Mouse (Mus musculus): Measurements from ENCODE around the gene Zfp750. TPM values are rescaled to one million over a fixed set of nuclear protein-coding genes. Genes with fewer than 3 reads are reported as not detected.
A peak's percentile ranks its signal among the peaks of the same experiment; 100 is the strongest.

Zfp750 gene
- polyA plus RNA-seq, 1 experiment: not detected

- no peaks in the 10 kb centered on the region for H3K36me3 ChIP-seq (ENCODE audit: control insufficient read depth, insufficient read depth, low read length)
- no peaks in the 10 kb centered on the region for H3K27me3 ChIP-seq (ENCODE audit: control insufficient read depth, insufficient read depth, low read length)
- H3K27ac ChIP-seq (ENCODE audit: insufficient read depth, low read depth, low read length): no peak overlapping the region
- H3K4me3 ChIP-seq (ENCODE audit: low read depth, low read length): no peak overlapping the region
- 92% methylated on average over 7 of the region's 7 CpGs for WGBS
- H3K4me1 ChIP-seq (ENCODE audit: control insufficient read depth, insufficient read depth, insufficient read length, low read length): peaks cover 7% of the 10 kb centered on the region; the same call in 1 of the 2 replicates
- TF ChIP-seq CTCF (IDR thresholded peaks at IDR 0.05; ENCODE audit: extremely low read depth, insufficient read length, insufficient replicate concordance, low read depth, low read length): no peak
- TF ChIP-seq POLR2A (IDR thresholded peaks at IDR 0.05; ENCODE audit: low read depth, low read length): no peak
Measured at GRCm38 (mm10) chr11:121519703-121520102, 570 bp upstream of the Zfp750 start.

GRCm38 (mm10) chr11:121517687-121518465 lies 1.3 kb downstream of the Zfp750 start:
- 33% methylated on average over 17 of the region's 17 CpGs for WGBS
- Histone ChIP-seq H3K36me3 (ENCODE audit: control insufficient read depth, insufficient read depth, low read length) (no peaks in the 10 kb centered on the region), H3K27me3 (ENCODE audit: control insufficient read depth, insufficient read depth, low read length) (no peaks in the 10 kb centered on the region), H3K4me3 (ENCODE audit: low read depth, low read length) (no peak overlapping the region), H3K4me1 (ENCODE audit: control insufficient read depth, insufficient read depth, insufficient read length, low read length) (peaks cover 7% of the 10 kb centered on the region; the same call in 1 of the 2 replicates), H3K27ac (ENCODE audit: insufficient read depth, low read depth, low read length) (no peak overlapping the region)
- no peak for TF ChIP-seq POLR2A (IDR thresholded peaks at IDR 0.05; ENCODE audit: low read depth, low read length)
- no peak for TF ChIP-seq CTCF (IDR thresholded peaks at IDR 0.05; ENCODE audit: extremely low read depth, insufficient read length, insufficient replicate concordance, low read depth, low read length)

DNA sequence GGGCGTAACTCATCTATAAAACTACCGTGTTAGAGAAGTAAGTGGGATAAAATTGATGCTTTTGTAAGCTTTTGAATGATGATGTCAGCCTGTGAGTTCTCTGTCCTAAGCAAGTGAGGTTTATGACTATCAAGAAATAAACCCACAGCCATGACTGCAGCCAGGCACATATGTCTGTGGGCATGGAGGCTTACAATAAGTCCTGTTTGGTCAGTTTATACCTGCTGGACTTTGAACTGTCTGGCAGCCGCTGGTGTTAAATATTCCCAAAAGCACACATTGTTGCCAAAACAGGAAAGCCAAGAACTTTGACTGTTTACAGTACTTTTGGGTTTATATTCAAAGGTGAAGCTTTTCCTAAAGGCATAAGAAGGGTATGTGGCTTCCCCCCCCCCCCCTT lies 2.2 kb downstream of the Zfp750 start:
- 0 out of 2 replicates have a peak overlapping the region, but pooled peaks have one; percentile 25 for H3K27ac ChIP-seq (ENCODE audit: insufficient read depth, low read depth, low read length)
- H3K4me3 ChIP-seq (ENCODE audit: low read depth, low read length): no peak overlapping the region
- H3K36me3 ChIP-seq (ENCODE audit: control insufficient read depth, insufficient read depth, low read length): no peaks in the 10 kb centered on the region
- peaks cover 7% of the 10 kb centered on the region; the same call in 1 of the 2 replicates for H3K4me1 ChIP-seq (ENCODE audit: control insufficient read depth, insufficient read depth, insufficient read length, low read length)
- no peaks in the 10 kb centered on the region for H3K27me3 ChIP-seq (ENCODE audit: control insufficient read depth, insufficient read depth, low read length)
- TF ChIP-seq POLR2A (IDR thresholded peaks at IDR 0.05; ENCODE audit: low read depth, low read length): no peak
- TF ChIP-seq CTCF (IDR thresholded peaks at IDR 0.05; ENCODE audit: extremely low read depth, insufficient read length, insufficient replicate concordance, low read depth, low read length): no peak
- 18% methylated on average over 3 of the region's 3 CpGs for WGBS

DNA sequence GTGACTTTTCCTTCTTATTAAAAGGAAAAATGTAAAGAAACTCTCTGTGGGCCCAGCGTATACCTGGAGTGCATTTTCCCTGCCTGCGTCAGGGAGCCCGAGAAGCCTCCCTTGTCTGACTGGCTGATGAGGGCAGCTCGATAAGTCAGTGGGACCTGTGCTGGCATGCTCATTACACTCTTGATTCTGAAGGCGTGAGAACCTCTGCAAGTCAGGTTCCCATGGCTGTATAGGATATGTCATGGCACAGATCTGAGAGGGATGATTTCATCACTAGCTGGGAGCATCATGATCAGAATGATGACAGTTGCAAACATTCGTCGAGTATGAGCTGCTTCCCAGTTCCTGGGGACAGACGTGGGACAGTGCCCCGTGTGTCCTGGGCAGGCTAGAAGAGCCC lies 3.1 kb downstream of the Zfp750 start:
- TF ChIP-seq POLR2A (IDR thresholded peaks at IDR 0.05; ENCODE audit: low read depth, low read length): no peak
- no peak for TF ChIP-seq CTCF (IDR thresholded peaks at IDR 0.05; ENCODE audit: extremely low read depth, insufficient read length, insufficient replicate concordance, low read depth, low read length)
- Histone ChIP-seq H3K27me3 (ENCODE audit: control insufficient read depth, insufficient read depth, low read length) (no peaks in the 10 kb centered on the region), H3K27ac (ENCODE audit: insufficient read depth, low read depth, low read length) (no peak overlapping the region), H3K36me3 (ENCODE audit: control insufficient read depth, insufficient read depth, low read length) (no peaks in the 10 kb centered on the region), H3K4me1 (ENCODE audit: control insufficient read depth, insufficient read depth, insufficient read length, low read length) (peaks cover 7% of the 10 kb centered on the region; the same call in 1 of the 2 replicates), H3K4me3 (ENCODE audit: low read depth, low read length) (no peak overlapping the region)
- WGBS: 78% methylated on average over 9 of the region's 9 CpGs

DNA sequence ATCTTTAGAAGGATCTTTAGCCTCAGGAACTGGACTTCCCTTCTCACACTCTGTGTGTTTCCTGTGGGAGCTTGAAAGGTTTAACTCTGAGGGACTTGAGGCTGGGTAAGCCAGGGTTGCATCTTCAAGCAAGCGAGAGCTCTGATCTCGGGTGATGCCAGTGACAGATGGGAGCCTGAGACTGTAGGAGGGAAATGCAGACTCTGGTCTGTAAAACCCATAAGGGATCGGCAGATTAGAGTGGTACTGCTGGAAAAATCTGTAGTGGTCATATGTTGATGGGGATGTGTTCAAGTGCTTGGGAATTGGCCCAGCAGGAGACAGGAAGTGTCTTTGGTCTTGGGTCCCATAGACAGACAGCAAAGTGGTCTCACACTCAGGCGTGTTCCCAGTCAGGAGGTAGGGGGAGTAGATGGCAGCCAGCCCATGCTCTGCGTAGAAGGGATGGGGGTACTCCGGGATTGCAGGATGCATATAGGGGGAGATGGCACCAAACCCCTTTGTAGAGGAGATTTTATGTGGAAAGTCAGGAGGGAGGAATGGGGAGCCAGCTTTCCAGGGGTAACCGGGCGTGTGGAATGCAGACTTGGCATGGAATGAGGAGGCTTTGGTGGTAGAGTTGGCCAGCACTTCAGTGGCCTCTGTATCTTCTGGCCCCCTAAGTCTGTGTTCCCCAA lies 6.1 kb downstream of the Zfp750 start:
- Histone ChIP-seq H3K27ac (ENCODE audit: insufficient read depth, low read depth, low read length) (no peak overlapping the region), H3K4me3 (ENCODE audit: low read depth, low read length) (no peak overlapping the region), H3K36me3 (ENCODE audit: control insufficient read depth, insufficient read depth, low read length) (peaks cover 3% of the 10 kb centered on the region; the same call in 1 of the 2 replicates), H3K27me3 (ENCODE audit: control insufficient read depth, insufficient read depth, low read length) (no peaks in the 10 kb centered on the region), H3K4me1 (ENCODE audit: control insufficient read depth, insufficient read depth, insufficient read length, low read length) (peaks cover 9% of the 10 kb centered on the region)
- 94% methylated on average over 8 of the region's 8 CpGs for WGBS
- no peak for TF ChIP-seq POLR2A (IDR thresholded peaks at IDR 0.05; ENCODE audit: low read depth, low read length)
- no peak for TF ChIP-seq CTCF (IDR thresholded peaks at IDR 0.05; ENCODE audit: extremely low read depth, insufficient read length, insufficient replicate concordance, low read depth, low read length)

DNA sequence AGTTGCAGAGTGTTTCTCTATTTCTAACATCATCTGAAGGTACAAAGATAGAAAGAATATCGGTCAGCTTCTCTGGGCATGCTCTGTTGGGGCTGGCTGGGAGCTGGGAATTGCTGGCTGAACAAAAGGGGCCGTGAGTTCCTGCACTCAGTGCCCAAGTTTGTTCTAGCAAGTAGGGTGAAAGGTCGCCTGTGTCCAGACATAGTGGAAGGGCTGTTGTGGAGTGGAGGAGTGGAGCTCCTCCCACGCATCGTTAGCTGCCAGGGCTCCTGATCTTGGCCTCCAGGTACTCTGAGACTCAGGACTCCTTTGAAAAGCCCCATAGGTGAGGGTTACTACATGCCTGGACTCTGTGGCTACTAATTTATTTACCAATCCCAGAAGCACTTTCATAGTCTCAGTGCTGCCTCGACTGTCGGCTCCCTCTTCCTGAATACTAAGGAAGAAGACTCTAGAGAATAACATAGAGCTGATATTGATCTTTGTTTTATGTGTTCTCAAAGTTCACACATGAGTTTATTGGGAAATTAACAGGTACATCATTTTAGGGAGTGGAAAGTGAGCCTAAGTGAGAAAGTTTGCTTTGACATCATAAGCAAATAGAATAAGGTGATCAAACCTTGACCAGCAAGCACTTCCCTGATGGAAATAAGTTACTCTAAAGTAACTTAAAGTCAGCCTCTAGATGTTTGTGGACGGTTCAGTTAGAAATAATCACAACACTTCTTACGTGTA lies 8.5 kb downstream of the Zfp750 start:
- TF ChIP-seq POLR2A (IDR thresholded peaks at IDR 0.05; ENCODE audit: low read depth, low read length) (no peak), CTCF (IDR thresholded peaks at IDR 0.05; ENCODE audit: extremely low read depth, insufficient read length, insufficient replicate concordance, low read depth, low read length) (no peak)
- Histone ChIP-seq H3K36me3 (ENCODE audit: control insufficient read depth, insufficient read depth, low read length) (peaks cover 8% of the 10 kb centered on the region), H3K27me3 (ENCODE audit: control insufficient read depth, insufficient read depth, low read length) (no peaks in the 10 kb centered on the region), H3K4me1 (ENCODE audit: control insufficient read depth, insufficient read depth, insufficient read length, low read length) (peaks cover 4% of the 10 kb centered on the region), H3K27ac (ENCODE audit: insufficient read depth, low read depth, low read length) (no peak overlapping the region), H3K4me3 (ENCODE audit: low read depth, low read length) (no peak overlapping the region)
- 36% methylated on average over 9 of the region's 9 CpGs for WGBS

Data from small intestine, adult 2 months (tissue).